Mouse (Mus musculus): ENCODE measurements around the gene Cyp4x1. TPM values are rescaled to one million over a fixed set of nuclear protein-coding genes. Genes with fewer than 3 reads are reported as not detected.

Gene Cyp4x1
- polyA plus RNA-seq, 1 experiment = not detected

DNA sequence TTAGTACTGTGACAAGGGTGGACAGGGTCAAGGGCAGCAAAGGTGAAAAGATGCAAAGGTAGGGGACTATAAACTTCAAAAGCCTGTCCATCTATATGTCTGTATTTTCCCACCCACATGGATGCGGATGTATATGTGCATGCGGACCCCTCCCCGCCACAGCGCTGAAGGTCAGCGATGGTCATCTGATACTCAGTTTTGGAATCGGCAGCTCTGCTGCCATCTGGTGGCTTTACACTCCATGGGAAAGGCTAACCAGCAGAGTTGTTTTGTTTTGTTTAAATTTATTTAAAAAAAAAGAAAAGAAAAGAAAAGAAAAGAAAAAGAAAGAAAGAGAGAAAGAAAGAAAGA is 37.0 kb downstream of the Cyp4x1 start:
- H3K27ac ChIP-seq (ENCODE audit: control insufficient read depth, insufficient read depth, low read depth, low read length) = no peak overlapping the region
- H3K4me1 ChIP-seq (ENCODE audit: control insufficient read depth, insufficient read depth, low read length) = peaks cover 14% of the 10 kb centered on the region
- no peaks in the 10 kb centered on the region; the same call in 1 of the 2 replicates for H3K27me3 ChIP-seq (ENCODE audit: control insufficient read depth, insufficient read depth, low read length)
- TF ChIP-seq POLR2A (IDR thresholded peaks at IDR 0.05; ENCODE audit: control insufficient read depth, low read depth, low read length) (no peak), CTCF (IDR thresholded peaks at IDR 0.05; ENCODE audit: control insufficient read depth, insufficient read depth, insufficient replicate concordance, low read depth, low read length) (no peak)
- no peak overlapping the region for H3K4me3 ChIP-seq (ENCODE audit: control insufficient read depth, low read depth, low read length)
- H3K36me3 ChIP-seq (ENCODE audit: control insufficient read depth, insufficient read depth, low read length) = no peaks in the 10 kb centered on the region

DNA sequence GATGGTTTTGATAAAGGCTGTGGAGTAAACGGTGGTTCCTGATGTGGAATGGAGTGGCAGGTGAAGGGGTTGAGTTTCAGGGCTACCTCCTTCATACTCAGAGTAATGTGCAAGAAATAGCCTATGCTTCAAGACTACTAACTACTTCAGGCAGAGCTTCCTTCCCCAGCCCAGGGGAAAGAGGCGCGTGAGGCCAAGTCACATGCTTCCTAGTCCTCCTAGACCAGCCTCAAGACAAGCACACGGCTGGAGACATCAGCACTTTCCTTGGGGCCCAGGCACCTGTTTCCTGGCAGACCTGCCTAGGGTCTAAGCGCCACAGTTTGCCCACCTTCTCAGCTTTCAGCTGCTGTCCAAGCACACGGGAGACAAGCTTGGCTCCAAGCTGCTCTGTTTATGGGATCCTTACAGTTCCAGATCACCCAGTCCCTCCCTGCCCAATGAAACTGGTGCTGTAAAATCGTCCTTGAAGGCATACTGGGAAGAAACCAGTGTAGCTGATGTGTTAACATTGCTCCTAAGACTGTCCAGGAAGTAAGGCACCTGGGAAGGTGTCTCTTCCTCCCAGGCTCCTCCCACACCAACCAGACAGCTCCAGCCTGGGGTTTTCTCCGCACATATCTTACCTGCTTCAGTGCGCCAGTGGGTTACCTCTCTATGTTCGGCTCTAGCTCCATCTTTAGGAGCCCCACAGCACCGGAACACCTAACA is 37.5 kb downstream of the Cyp4x1 start:
- Histone ChIP-seq H3K27ac (ENCODE audit: control insufficient read depth, insufficient read depth, low read depth, low read length) (no peak overlapping the region), H3K36me3 (ENCODE audit: control insufficient read depth, insufficient read depth, low read length) (no peaks in the 10 kb centered on the region), H3K4me3 (ENCODE audit: control insufficient read depth, low read depth, low read length) (no peak overlapping the region), H3K4me1 (ENCODE audit: control insufficient read depth, insufficient read depth, low read length) (peaks cover 12% of the 10 kb centered on the region), H3K27me3 (ENCODE audit: control insufficient read depth, insufficient read depth, low read length) (no peaks in the 10 kb centered on the region; the same call in 1 of the 2 replicates)
- no peak for TF ChIP-seq CTCF (IDR thresholded peaks at IDR 0.05; ENCODE audit: control insufficient read depth, insufficient read depth, insufficient replicate concordance, low read depth, low read length)
- no peak for TF ChIP-seq POLR2A (IDR thresholded peaks at IDR 0.05; ENCODE audit: control insufficient read depth, low read depth, low read length)

DNA sequence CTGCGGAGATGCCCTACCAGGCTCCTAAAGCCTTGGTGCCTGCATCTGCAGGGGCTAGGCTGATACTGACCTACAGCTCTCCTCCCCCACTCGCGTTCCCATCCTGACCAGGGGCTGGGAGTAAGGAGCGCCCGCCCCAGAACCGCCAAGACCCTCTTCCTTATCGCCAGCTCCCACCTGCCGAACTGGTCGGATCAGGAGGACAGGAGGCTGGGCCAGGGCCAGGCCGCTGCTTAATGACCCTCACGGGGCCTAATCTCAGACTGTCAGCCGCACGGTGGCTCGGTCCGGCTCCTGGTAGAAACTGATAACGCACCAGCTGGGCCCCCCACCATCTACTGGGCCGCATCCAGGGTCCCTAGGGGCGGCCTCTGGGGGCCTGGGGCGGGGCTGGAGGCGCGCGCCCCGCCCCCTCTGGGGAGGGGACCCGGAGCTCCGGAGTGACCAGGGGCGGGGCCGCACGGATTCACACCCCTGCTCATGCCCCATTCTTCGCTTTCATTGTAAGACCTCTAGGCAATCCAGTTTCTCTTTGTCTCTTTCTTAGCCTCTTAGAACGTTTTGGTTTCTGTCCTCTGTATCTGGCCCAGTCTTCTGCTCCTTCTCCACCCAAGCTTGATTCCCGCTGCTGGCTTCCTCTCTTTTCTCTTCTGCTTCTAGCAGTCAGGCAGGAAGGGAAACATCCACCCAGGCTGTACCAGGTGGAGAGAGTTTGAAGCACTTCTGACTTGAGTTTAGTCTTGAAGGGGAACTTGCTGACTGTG is 38.2 kb downstream of the Cyp4x1 start:
- no peak for TF ChIP-seq POLR2A (IDR thresholded peaks at IDR 0.05; ENCODE audit: control insufficient read depth, low read depth, low read length)
- TF ChIP-seq CTCF (IDR thresholded peaks at IDR 0.05; ENCODE audit: control insufficient read depth, insufficient read depth, insufficient replicate concordance, low read depth, low read length) = no peak
- Histone ChIP-seq H3K4me3 (ENCODE audit: control insufficient read depth, low read depth, low read length) (peak overlapping the region; percentile 3), H3K4me1 (ENCODE audit: control insufficient read depth, insufficient read depth, low read length) (peaks cover 12% of the 10 kb centered on the region), H3K36me3 (ENCODE audit: control insufficient read depth, insufficient read depth, low read length) (no peaks in the 10 kb centered on the region), H3K27ac (ENCODE audit: control insufficient read depth, insufficient read depth, low read depth, low read length) (no peak overlapping the region), H3K27me3 (ENCODE audit: control insufficient read depth, insufficient read depth, low read length) (no peaks in the 10 kb centered on the region; the same call in 1 of the 2 replicates)

DNA sequence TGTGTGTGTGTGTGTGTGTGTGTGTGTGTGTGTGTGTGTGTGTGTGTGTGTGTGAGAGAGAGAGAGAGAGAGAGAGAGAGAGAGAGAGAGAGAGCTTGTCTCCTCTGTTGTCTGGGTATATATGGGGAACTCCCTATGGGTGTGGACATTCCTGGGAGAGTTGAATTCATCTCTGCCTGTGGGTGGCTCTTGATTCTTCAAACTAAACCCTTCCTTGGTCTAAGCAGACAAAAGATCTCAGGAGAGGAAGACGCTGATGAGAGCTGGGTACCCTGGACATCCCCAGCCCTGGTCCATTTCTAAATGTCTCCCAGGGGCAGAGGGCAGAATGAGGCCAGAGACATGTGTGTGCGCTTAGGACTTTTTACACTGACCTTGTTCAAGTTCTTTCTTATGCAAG is 40.0 kb downstream of the Cyp4x1 start:
- Histone ChIP-seq H3K4me3 (ENCODE audit: control insufficient read depth, low read depth, low read length) (no peak overlapping the region), H3K4me1 (ENCODE audit: control insufficient read depth, insufficient read depth, low read length) (peaks cover 14% of the 10 kb centered on the region), H3K36me3 (ENCODE audit: control insufficient read depth, insufficient read depth, low read length) (no peaks in the 10 kb centered on the region), H3K27me3 (ENCODE audit: control insufficient read depth, insufficient read depth, low read length) (no peaks in the 10 kb centered on the region; the same call in 1 of the 2 replicates), H3K27ac (ENCODE audit: control insufficient read depth, insufficient read depth, low read depth, low read length) (no peak overlapping the region)
- TF ChIP-seq POLR2A (IDR thresholded peaks at IDR 0.05; ENCODE audit: control insufficient read depth, low read depth, low read length) (no peak), CTCF (IDR thresholded peaks at IDR 0.05; ENCODE audit: control insufficient read depth, insufficient read depth, insufficient replicate concordance, low read depth, low read length) (no peak)

DNA sequence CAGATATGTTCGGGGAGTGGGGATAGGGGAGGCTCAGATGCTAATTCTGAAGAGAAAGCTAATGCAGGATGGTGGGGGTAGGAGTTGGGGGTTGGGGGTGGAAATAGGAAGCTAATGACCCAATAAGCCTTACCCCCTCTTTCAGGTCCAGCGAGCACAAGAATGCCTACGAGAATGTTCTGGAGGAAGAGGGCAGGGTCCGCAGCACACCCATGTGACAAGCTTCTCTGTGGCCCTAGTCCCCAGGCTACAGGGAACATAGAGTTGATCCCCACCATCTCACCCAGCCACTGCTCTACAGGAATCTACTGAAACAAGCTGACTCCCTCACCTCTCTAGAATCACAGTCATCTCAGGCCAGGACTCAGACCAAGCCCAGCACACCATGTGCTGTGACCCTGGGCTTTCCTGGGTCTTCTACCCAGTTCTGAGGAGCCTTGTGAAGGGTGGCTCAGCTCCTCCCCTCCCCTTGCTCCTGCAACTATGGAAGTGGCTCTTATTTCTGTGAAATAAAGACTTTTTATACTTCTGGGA is 40.7 kb downstream of the Cyp4x1 start:
- Histone ChIP-seq H3K36me3 (ENCODE audit: control insufficient read depth, insufficient read depth, low read length) (no peaks in the 10 kb centered on the region), H3K27me3 (ENCODE audit: control insufficient read depth, insufficient read depth, low read length) (no peaks in the 10 kb centered on the region; the same call in 1 of the 2 replicates), H3K4me3 (ENCODE audit: control insufficient read depth, low read depth, low read length) (no peak overlapping the region), H3K27ac (ENCODE audit: control insufficient read depth, insufficient read depth, low read depth, low read length) (no peak overlapping the region), H3K4me1 (ENCODE audit: control insufficient read depth, insufficient read depth, low read length) (peaks cover 17% of the 10 kb centered on the region)
- TF ChIP-seq CTCF (IDR thresholded peaks at IDR 0.05; ENCODE audit: control insufficient read depth, insufficient read depth, insufficient replicate concordance, low read depth, low read length) (no peak), POLR2A (IDR thresholded peaks at IDR 0.05; ENCODE audit: control insufficient read depth, low read depth, low read length) (no peak)

DNA sequence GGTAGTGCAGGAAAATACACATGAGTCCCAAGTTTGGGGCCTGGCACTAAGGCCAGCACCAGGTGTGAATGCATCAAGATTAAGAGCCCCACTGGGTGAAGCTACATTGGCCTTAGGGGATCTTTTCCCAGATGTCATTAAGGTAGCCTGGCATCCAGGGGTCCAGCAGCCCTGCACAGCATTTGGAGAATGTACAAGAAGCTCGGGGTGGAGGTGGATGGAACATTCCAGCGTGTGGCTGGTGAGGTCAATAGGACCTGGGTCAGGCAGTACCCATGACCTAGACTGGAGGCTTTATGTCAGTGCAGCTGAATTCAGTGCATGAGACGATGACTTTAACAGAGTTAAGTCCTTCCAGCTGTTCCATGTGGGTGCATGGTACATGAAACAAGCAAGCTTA is 42.3 kb downstream of the Cyp4x1 start:
- H3K27me3 ChIP-seq (ENCODE audit: control insufficient read depth, insufficient read depth, low read length) = no peaks in the 10 kb centered on the region

DNA sequence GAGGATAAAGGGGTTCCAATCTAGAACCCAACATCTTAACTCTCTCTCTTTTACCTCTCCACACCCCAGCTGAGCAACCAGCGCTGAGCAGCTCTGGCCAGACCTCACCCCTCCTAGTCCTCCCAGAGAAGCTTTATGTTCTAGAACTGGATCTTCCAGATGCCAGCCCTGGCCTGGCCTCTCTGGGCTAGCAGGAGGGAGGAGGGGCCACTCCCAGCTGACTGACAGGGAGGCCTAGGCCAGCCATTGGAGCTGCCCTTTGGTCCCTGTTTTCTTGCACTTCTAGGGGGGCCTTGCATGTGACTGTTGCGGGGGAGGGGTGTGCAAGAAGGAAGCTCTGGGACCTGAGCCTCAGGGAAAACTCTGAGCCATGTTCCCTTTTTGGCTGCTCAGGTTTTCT is 43.5 kb downstream of the Cyp4x1 start:
- no peaks in the 10 kb centered on the region for H3K36me3 ChIP-seq (ENCODE audit: control insufficient read depth, insufficient read depth, low read length)
- no peaks in the 10 kb centered on the region for H3K27me3 ChIP-seq (ENCODE audit: control insufficient read depth, insufficient read depth, low read length)
- TF ChIP-seq CTCF (IDR thresholded peaks at IDR 0.05; ENCODE audit: control insufficient read depth, insufficient read depth, insufficient replicate concordance, low read depth, low read length) (no peak), POLR2A (IDR thresholded peaks at IDR 0.05; ENCODE audit: control insufficient read depth, low read depth, low read length) (no peak; the same call in 1 of the 2 replicates)
- H3K4me1 ChIP-seq (ENCODE audit: control insufficient read depth, insufficient read depth, low read length) = peaks cover 11% of the 10 kb centered on the region
- H3K27ac ChIP-seq (ENCODE audit: control insufficient read depth, insufficient read depth, low read depth, low read length) = no peak overlapping the region
- peak overlapping the region; percentile 77 for H3K4me3 ChIP-seq (ENCODE audit: control insufficient read depth, low read depth, low read length)

More for the DNA sequence above, 42.3 kb downstream of the Cyp4x1 start:
- no peaks in the 10 kb centered on the region for H3K36me3 ChIP-seq (ENCODE audit: control insufficient read depth, insufficient read depth, low read length)
- no peak for TF ChIP-seq CTCF (IDR thresholded peaks at IDR 0.05; ENCODE audit: control insufficient read depth, insufficient read depth, insufficient replicate concordance, low read depth, low read length)
- no peak for TF ChIP-seq POLR2A (IDR thresholded peaks at IDR 0.05; ENCODE audit: control insufficient read depth, low read depth, low read length)
- no peak overlapping the region for H3K27ac ChIP-seq (ENCODE audit: control insufficient read depth, insufficient read depth, low read depth, low read length)
- H3K4me1 ChIP-seq (ENCODE audit: control insufficient read depth, insufficient read depth, low read length) = peaks cover 19% of the 10 kb centered on the region
- H3K4me3 ChIP-seq (ENCODE audit: control insufficient read depth, low read depth, low read length) = peak overlapping the region; percentile 77
